In the genomic region with DNA sequence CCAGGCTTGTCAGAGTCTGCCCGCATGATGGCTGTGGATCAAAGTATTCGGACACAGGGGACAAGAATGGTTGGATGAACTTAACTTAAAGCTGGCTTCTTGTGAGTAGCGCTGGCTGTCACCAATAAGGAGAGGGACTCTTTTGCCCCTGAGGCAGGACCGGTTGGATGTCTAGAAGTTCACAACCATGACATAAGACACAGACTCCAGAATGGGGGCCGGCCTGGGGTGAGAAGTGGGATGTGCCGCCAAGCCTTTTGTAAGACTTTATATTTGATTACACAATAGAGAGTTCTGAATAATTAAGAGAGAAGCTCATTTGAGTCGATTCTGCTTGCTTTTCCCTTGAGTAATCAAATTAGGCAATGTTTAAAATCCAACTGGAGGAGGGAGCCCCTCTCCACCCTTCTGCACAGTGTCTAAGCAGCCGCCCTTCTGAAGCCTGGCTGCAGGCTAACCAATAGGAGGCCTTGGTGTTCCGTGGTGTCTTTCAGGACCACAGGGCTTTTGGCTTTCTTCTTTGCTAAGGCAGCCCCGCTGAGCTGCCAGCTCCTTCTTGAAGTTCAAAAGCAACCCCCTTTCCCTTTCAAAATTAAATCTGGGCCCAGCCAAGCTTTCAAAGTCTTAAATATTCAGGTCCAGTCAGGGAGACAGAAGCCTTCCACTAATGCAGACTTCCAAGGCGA, we compare ENCODE assay signal across 19 mouse cellular contexts.
DNase-seq lines count a peak whose midpoint lies in the region; ATAC-seq and TF ChIP-seq lines count a peak whose summit lies in the region.
"Had no signal": no experiment of that assay in that cellular context is flagged by ENCODE, and none has a peak within 500 bp of the region (broad histone marks: within the 10 kb centered on the region; RNA-seq: fewer than 3 reads in every experiment).

No protein-coding gene starts in this region.

- H3K4me2 ChIP-seq in hindbrain, embryonic 16.5 days (ENCODE audit: low read length) = no peak overlapping the region
- H3K4me2 ChIP-seq in hindbrain, embryonic 13.5 days = no peak overlapping the region
- H3K4me2 ChIP-seq in forebrain, embryonic 11.5 days (ENCODE audit: low read depth, low read length, severe bottlenecking) = 0 out of 2 replicates have a peak overlapping the region, but pooled peaks have one; percentile 15
- no peak overlapping the region for H3K4me2 ChIP-seq in midbrain, postnatal 0 days (ENCODE audit: low read depth, low read length, poor library complexity, severe bottlenecking)
- H3K4me2 ChIP-seq: embryonic facial prominence, embryonic 12.5 days; hindbrain, embryonic 14.5 days; limb, embryonic 13.5 days; liver, embryonic 13.5 days; lung, embryonic 14.5 days had no signal

- H3K36me3 ChIP-seq in hindbrain, embryonic 16.5 days (ENCODE audit: control insufficient read depth, insufficient read depth, low read length) = no peaks in the 10 kb centered on the region
- H3K36me3 ChIP-seq in hindbrain, embryonic 13.5 days = no peaks in the 10 kb centered on the region
- H3K36me3 ChIP-seq in forebrain, embryonic 11.5 days (ENCODE audit: control insufficient read depth, insufficient read depth, low read length) = no peaks in the 10 kb centered on the region
- no peaks in the 10 kb centered on the region for H3K36me3 ChIP-seq in midbrain, embryonic 10.5 days
- H3K36me3 ChIP-seq in midbrain, postnatal 0 days (ENCODE audit: insufficient read depth, low read length) = no peaks in the 10 kb centered on the region
- H3K36me3 ChIP-seq: embryonic facial prominence, embryonic 12.5 days; limb, embryonic 13.5 days; liver, embryonic 13.5 days had no signal

- H3K9me3 ChIP-seq in hindbrain, embryonic 16.5 days (ENCODE audit: control insufficient read depth, low read length) = no peaks in the 10 kb centered on the region
- H3K9me3 ChIP-seq in hindbrain, embryonic 13.5 days = no peaks in the 10 kb centered on the region
- no peaks in the 10 kb centered on the region for H3K9me3 ChIP-seq in forebrain, embryonic 11.5 days (ENCODE audit: control insufficient read depth, low read length)
- H3K9me3 ChIP-seq in midbrain, embryonic 10.5 days (replicated peaks) = no peaks in the 10 kb centered on the region
- no peaks in the 10 kb centered on the region for H3K9me3 ChIP-seq in midbrain, postnatal 0 days (ENCODE audit: low read length)
- H3K9me3 ChIP-seq: embryonic facial prominence, embryonic 12.5 days; limb, embryonic 13.5 days; liver, embryonic 13.5 days had no signal

- no peak overlapping the region for H3K27ac ChIP-seq in hindbrain, embryonic 16.5 days (ENCODE audit: low read depth, low read length)
- no peak overlapping the region for H3K27ac ChIP-seq in hindbrain, embryonic 13.5 days
- H3K27ac ChIP-seq in forebrain, embryonic 11.5 days (ENCODE audit: low read depth, low read length) = peak overlapping the region; percentile 18; the same call in 1 of the 2 replicates
- H3K27ac ChIP-seq in midbrain, embryonic 10.5 days (replicated peaks) = peak overlapping the region; percentile 65; the same call in 1 of the 2 replicates
- H3K27ac ChIP-seq in midbrain, postnatal 0 days (ENCODE audit: low read depth, low read length) = peak overlapping the region; percentile 26; the same call in 1 of the 2 replicates
- H3K27ac ChIP-seq: embryonic facial prominence, embryonic 12.5 days; hindbrain, embryonic 14.5 days; limb, embryonic 13.5 days; liver, embryonic 13.5 days; macrophage had no signal

- TF ChIP-seq CTCF in midbrain, postnatal 0 days (IDR thresholded peaks at IDR 0.05) = no peak

- peak; percentile 80 for ATAC-seq in hindbrain, embryonic 16.5 days
- no peak for ATAC-seq in hindbrain, embryonic 13.5 days (ENCODE audit: low FRiP score)
- ATAC-seq in forebrain, embryonic 11.5 days (replicated peaks; ENCODE audit: low FRiP score) = no peak; the same call in 1 of the 2 replicates
- ATAC-seq in midbrain, postnatal 0 days (ENCODE audit: low FRiP score) = peak; percentile 72; the same call in 1 of the 2 replicates
- ATAC-seq: intestine, embryonic 16.5 days had no signal

- DNase-seq in forebrain, embryonic 11.5 days (ENCODE audit: low spot score) = peak; percentile 57
- no peak for DNase-seq in midbrain, embryonic 10.5 days (ENCODE audit: low spot score)
- peak; percentile 56 for DNase-seq in midbrain, postnatal 0 days (ENCODE audit: low spot score)
- no peak for DNase-seq in spleen, postnatal 36 days (ENCODE audit: low spot score in 2 of 2)
- DNase-seq in ovary, postnatal 14 days (ENCODE audit: low spot score) = no peak
- DNase-seq: adrenal gland, postnatal 25 days; cerebellum, adult 2 months; layer of hippocampus, postnatal 36 days; liver, embryonic 13.5 days; lung, embryonic 14.5 days; retina, postnatal 1 day; thymus, postnatal 25 days had no signal

- no peaks in the 10 kb centered on the region for H3K27me3 ChIP-seq in hindbrain, embryonic 16.5 days (replicated peaks; ENCODE audit: control insufficient read depth, insufficient read depth, low read length)
- H3K27me3 ChIP-seq in hindbrain, embryonic 13.5 days = 0 out of 2 replicates have a peak, but pooled peaks cover 3% of the 10 kb centered on the region
- no peaks in the 10 kb centered on the region for H3K27me3 ChIP-seq in forebrain, embryonic 11.5 days (ENCODE audit: control insufficient read depth, insufficient read depth, low read length)
- H3K27me3 ChIP-seq in midbrain, embryonic 10.5 days (ENCODE audit: low read depth, poor library complexity, severe bottlenecking) = no peaks in the 10 kb centered on the region
- H3K27me3 ChIP-seq in midbrain, postnatal 0 days (ENCODE audit: insufficient read depth, low read length) = no peaks in the 10 kb centered on the region
- H3K27me3 ChIP-seq: embryonic facial prominence, embryonic 12.5 days; limb, embryonic 13.5 days; liver, embryonic 13.5 days had no signal

- no peaks in the 10 kb centered on the region for H3K4me1 ChIP-seq in hindbrain, embryonic 16.5 days (ENCODE audit: control insufficient read depth, insufficient read depth, low read depth, low read length)
- peaks cover 15% of the 10 kb centered on the region; the same call in 1 of the 2 replicates for H3K4me1 ChIP-seq in hindbrain, embryonic 13.5 days (replicated peaks)
- H3K4me1 ChIP-seq in forebrain, embryonic 11.5 days (replicated peaks; ENCODE audit: control insufficient read depth, insufficient read depth, low read length) = peaks cover 5% of the 10 kb centered on the region; the same call in 1 of the 2 replicates
- H3K4me1 ChIP-seq in midbrain, embryonic 10.5 days = peaks cover 13% of the 10 kb centered on the region
- H3K4me1 ChIP-seq in midbrain, postnatal 0 days (ENCODE audit: insufficient read depth, low read length) = peaks cover 6% of the 10 kb centered on the region; the same call in 1 of the 2 replicates
- H3K4me1 ChIP-seq: embryonic facial prominence, embryonic 12.5 days; limb, embryonic 13.5 days; liver, embryonic 13.5 days had no signal

- H3K4me3 ChIP-seq in hindbrain, embryonic 16.5 days (ENCODE audit: low read length) = no peak overlapping the region
- no peak overlapping the region for H3K4me3 ChIP-seq in hindbrain, embryonic 13.5 days
- no peak overlapping the region for H3K4me3 ChIP-seq in forebrain, embryonic 11.5 days (ENCODE audit: low read depth, low read length)
- no peak overlapping the region for H3K4me3 ChIP-seq in midbrain, embryonic 10.5 days
- H3K4me3 ChIP-seq in midbrain, postnatal 0 days (ENCODE audit: low read depth, low read length) = no peak overlapping the region
- H3K4me3 ChIP-seq: embryonic facial prominence, embryonic 12.5 days; limb, embryonic 13.5 days; liver, embryonic 13.5 days had no signal

- 39% methylated on average over 11 of the region's 11 CpGs for WGBS in hindbrain, embryonic 16.5 days
- WGBS in hindbrain, embryonic 13.5 days = 55% methylated on average over 11 of the region's 11 CpGs
- WGBS in forebrain, embryonic 11.5 days = 47% methylated on average over 11 of the region's 11 CpGs
- 62% methylated on average over 11 of the region's 11 CpGs for WGBS in midbrain, embryonic 10.5 days
- whole genome bisulfite sequencing in midbrain, postnatal 0 days = 39% methylated on average over 11 of the region's 11 CpGs

- H3K9ac ChIP-seq in hindbrain, embryonic 16.5 days (ENCODE audit: low read depth, low read length) = no peak overlapping the region
- H3K9ac ChIP-seq in hindbrain, embryonic 13.5 days = no peak overlapping the region
- peak overlapping the region; percentile 8; the same call in 1 of the 2 replicates for H3K9ac ChIP-seq in forebrain, embryonic 11.5 days (ENCODE audit: low read length)
- 0 out of 2 replicates have a peak overlapping the region, but pooled peaks have one; percentile 13 for H3K9ac ChIP-seq in midbrain, postnatal 0 days (replicated peaks; ENCODE audit: low read length, poor library complexity, severe bottlenecking)
- H3K9ac ChIP-seq: embryonic facial prominence, embryonic 12.5 days; hindbrain, embryonic 14.5 days; limb, embryonic 13.5 days; liver, embryonic 13.5 days; lung, embryonic 14.5 days had no signal

Comparison
In these comparisons a context has a peak if more than half of its experiments do, and no peak if none do; other contexts are left out.
1. ATAC-seq: peak in hindbrain, embryonic 16.5 days (single experiment) and midbrain, postnatal 0 days (single experiment); none in hindbrain, embryonic 13.5 days (single experiment) and forebrain, embryonic 11.5 days (single experiment).
2. DNase-seq: peak in forebrain, embryonic 11.5 days (single experiment) and midbrain, postnatal 0 days (single experiment); none in midbrain, embryonic 10.5 days (single experiment), spleen, postnatal 36 days (0 of 2) and ovary, postnatal 14 days (single experiment).
3. H3K27ac ChIP-seq: peak in forebrain, embryonic 11.5 days (single experiment), midbrain, embryonic 10.5 days (single experiment) and midbrain, postnatal 0 days (single experiment); none in hindbrain, embryonic 16.5 days (single experiment) and hindbrain, embryonic 13.5 days (single experiment).
4. H3K9ac ChIP-seq: peak in forebrain, embryonic 11.5 days (single experiment) and midbrain, postnatal 0 days (single experiment); none in hindbrain, embryonic 16.5 days (single experiment) and hindbrain, embryonic 13.5 days (single experiment).